Mouse (Mus musculus) forelimb bud, embryonic 11.5 days (tissue): ENCODE results near the gene Fam53a.

Experiments
- DNase-seq: peaks from one replicate; pipeline ENCODE4 v3.0.0-alpha.2; 2012; ENCODE audit warnings: low read depth, low spot score

The Fam53a gene

DNA sequence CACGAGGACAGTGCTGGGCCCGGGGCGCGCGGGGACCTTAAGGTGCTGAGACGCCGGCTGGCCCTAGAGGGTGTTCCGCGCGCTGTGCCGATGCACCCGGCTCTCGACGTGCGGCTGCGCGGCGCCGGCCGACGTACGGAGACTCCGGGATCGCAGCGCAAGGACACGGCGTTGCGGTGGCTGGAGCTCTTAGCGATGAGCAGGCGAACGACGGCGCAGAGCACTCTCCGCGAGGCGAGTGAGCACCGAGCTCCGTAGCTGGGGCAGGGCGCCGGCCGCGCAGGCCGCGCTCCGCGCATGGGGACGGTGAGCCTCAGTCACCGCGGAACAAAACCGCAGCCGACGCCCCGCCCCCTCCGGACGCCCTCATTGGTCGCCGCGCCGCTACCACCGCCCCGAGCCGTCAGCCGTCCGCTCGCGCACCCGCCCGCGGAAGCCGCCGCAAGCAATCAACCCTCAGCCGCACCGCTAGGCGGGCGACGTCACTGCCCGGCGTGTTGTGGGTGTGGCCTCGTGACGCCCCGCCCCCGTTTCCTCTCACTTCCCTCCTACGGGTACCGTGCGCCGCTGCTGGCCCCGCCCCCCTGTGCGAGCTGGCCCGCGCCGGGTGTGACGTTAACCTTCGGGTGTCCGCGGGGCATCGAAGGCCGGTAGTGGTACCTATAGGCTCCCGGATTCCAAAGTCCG is at the start of gene Fam53a, which contains the start of gene Gm9903:
Gene Fam53a (minus strand): TSS at position 335 of the 687 bp plus-strand sequence.
Gene Gm9903 (plus strand): TSS at position 625 of the 687 bp plus-strand sequence.
- peak; percentile 95 for DNase-seq

DNA sequence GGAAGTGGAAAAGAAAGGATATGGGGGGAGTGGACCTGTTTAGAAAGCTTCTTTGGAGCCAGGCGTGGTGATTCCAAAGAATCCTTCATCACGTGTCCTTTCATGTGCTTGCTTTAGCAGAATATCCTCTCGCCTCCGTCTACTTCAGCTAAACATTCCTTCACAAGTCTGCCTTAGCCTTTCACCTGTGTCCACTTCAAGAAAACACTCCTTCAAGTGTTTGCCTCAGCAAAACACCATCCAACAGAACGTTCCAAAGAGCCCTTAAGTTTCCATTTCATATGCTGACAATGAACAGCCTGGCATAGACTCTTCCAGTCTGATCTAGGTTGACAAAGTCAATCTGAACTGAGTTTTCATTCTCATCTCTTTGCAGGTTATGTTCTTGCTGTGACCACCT is 48.8 kb upstream of the Fam53a start:
- no peak for DNase-seq

DNA sequence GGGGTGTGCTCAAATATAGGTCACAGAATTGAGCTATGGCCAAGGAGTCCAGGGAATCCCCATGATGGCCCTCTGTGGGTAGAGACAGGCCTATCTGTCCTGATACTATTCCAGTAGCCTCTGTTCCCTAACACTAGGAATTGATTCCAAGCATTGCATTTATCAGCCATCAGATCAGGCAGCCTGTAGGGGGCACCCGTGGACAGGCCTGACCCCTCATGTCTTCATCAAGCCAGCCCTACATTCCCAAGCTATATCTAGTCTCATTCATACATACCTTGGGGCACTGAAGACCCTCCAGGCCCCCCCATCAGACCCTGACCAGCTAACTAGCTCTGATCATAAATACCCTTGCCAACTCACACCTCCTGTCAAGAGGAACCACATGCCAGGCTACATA is 46.5 kb upstream of the Fam53a start:
- DNase-seq: peak; percentile 54

DNA sequence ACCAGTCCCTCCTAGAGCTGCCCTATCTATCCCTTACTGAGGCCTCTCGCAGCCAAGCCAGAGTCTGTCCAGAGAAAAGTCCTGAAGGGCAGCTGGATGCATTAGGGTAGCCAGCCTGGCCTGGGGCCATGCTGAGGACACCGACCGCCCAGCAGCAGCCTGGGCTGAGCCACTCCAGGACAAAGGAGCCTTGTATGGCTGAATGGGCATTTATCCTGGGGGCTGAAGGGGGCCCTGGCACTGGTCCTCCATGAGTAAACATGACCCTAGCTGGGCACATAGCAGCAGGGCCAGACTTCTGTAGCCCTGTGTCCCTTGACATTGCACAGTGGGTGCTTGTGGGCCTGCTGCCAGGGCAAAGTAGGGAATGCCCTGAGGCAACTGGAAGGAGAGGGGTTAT is 45.0 kb upstream of the Fam53a start:
- DNase-seq: no peak

DNA sequence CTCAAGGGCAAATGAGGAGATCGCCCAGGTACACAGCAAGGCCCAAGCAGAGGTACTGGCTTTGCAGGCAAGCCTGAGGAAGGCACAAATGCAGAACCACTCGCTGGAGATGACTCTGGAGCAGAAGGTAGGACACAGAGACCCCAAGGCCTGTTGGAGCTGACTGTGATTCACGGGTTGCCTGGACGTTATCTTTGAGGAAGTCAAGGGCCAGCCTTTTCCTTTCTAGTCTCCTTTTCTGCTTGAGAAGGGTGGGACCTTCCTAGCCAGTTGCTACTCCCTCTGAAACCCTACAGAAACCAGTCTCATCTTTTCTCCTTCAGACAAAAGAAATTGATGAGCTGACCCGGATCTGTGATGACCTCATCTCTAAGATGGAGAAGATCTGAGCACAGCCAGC is 42.2 kb upstream of the Fam53a start:
- no peak for DNase-seq

DNA sequence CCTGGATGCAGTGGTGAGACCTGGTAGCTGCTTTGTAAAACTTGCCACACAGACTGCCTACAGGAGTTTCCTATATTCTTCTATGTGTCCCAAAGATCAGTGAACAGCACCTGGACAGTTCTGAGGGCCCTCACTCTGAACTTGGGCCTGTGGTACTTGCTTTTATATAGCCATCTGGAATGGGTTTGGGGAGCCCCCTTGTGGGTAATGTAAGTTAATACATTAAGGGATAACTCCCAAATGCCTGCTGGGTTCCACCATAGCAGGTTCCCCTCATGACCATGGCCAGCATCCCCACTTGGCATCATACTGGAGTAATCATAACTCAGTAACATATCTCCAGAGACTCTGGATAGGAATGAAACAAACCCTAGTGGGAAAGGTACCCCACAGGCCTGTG is 38.8 kb upstream of the Fam53a start:
- DNase-seq: peak; percentile 25

DNA sequence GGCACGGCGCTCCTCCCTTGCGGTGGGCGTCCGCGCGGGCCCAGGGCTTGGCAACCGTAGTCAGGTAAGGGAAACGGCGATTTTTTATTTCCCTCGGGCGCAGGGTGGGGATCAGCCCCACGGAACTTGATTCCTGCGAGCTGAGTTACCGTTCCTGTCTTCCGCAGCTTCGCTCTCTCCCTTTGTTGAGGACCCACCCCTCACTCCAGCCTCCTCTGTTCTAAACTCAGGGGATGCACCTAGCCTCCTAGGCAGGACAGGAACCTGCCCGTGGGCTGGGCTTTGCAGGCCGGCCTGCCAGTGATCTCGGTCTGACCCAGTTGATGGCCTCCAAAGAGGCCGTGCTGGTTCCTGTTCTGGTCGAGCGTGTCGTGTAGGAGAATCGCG is 29.2 kb upstream of the Fam53a start:
- DNase-seq: no peak

DNA sequence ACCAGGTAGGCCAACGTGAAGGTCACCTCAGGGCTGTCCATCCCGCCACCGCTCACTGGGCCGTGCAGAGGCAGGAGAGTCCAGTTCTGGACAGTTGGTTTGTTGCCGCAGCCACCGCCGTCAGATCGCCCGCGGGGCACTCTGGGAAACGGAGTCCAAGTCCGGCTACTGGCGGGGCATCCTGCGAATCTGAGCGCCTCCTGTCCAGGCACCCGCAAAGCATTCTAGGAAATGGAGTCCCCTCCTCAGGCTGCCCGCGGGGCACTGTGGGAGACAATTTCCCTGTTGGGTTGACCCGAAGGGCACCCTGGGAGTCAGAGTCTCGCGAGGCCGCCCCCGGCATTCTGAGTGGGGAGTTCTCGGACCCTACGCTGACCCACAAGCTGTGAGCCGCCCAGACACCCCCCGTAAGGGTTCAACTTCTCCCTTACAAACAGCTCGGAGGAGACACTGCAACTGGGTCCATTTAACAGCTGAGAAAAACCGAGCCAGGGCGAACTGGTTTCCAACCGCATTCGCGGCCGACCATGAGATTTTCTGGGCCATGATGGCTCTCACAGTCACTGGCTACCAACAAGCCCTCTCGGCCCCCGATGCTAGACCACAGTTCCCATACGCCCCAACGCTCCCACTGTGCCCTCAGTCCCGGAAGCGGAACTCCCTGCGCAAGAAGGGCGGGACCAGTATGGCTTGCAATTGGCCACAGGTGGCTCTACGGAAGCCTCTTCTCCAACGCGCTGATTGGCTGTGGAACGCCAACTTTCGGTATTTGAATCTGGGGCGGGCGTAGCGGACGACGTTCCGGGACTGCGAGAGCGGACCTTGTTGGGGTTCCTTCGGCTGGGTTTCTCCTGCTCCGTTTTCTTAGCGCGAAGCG is 28.6 kb upstream of the Fam53a start, which contains the start of the genes Tacc3 and Tmem129:
Gene Tacc3 (plus strand): TSS at position 342 of the 877 bp plus-strand sequence.
Gene Tmem129 (minus strand): TSS at position 630 of the 877 bp plus-strand sequence.
- DNase-seq: peak; percentile 98

DNA sequence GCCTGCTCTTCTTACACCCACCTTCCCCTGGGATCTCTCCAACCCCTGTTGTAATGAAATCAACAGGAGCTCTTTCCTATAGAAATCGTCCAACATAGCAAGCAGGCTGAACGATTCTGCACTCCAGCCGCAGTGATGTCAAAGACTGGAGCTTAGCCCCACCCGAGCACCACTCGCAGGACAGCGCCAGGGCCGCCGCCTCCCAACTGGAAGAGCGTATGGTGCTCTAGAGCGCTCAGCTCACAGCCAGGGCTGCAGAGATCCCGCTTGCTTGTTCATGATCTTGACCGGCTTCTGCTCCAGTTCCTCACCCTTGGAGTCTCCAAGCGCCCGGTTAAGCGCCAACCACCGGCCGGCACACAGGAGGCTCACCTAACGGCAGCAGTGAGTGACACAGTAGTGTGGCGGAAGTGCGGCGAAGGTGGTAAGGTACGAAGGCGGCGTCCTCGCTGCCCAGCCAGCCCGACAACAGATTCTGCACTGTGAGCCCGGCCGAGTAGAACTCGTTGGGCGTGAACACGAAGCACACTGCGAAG is 27.9 kb upstream of the Fam53a start:
- no peak for DNase-seq

DNA sequence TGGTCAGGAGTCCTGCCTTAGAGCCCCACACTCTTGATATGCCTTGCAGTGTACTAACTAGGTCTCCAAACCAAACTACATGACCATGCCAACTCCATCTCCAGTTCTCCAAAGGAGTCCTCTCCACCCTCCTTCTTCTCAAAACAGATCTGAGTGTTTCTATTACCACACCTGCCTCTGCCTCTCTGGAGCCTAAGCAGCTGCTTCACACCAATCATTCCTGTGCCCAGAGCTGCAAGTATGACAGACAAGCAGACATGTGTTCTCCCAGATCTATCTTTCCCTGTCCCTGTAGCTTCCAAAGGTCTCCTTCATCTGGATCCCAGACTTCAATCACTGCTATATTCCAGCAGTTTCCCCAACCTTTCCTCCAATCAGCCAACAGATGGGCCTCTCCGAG is 27.3 kb upstream of the Fam53a start:
- DNase-seq: no peak

DNA sequence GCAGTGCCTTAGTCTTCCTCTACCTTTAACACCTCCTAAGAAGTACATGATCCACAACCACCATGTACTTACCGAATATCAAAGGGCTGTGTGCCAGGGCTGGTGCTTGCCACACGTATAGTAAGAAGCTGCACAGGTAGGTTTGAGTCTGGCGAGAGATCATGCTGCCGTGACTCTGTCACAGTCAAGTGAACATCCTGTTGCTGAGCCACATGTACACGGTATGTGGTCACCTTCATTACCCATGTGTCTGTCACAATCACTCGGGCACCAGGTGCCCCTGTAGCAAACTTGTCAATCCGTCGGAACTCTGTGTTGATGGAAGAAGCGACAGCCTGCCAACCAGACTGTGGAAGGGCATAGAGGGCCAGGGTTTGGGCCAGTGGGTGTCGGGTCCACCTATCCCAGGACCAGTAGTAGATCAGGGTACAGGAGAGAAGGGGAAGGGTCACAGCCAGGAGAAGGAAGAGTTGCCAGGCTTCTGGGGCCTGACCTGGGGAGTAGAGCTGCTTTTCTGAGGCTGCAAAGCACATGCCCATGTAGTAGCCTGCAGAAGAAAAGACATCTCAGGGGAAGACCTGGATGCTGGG is 25.9 kb upstream of the Fam53a start:
- no peak for DNase-seq

DNA sequence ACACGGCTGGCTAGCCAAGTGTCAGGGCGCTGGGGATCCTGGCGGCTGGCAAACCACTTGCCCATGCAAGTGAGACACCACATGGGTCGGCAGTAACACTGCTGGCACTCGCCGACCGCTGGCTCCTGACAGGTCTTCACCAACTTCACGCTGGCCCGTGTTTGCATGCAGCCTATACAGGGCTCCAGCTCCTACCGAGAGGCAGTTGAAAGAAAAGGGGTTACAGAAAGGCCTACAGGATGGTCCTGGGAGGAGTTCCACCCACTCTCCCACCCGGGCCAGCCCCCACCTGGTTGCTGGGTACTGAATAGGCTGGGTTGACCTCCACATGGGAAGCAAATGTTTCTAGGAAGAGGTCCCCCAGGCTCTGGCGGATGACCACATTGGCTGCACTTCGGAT is 25.0 kb upstream of the Fam53a start:
- DNase-seq: no peak

DNA sequence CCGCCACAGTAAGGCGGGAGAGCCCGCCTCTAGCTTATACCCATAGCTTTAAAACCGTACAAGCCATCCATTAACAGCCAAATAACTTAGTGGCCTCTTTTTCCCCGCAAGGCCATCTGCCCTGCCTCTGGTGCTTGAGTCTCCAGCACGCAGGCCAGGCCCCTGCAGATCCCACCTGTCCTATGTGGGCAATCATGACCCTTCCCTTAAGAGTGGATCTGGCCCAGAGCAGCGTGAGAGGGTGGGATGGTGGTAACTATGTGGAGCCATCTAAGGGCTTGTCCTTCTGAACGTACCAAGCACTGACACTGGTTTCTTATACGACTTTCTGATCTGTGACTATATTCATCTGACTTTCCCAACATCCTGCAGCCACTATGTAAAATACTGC is 23.3 kb upstream of the Fam53a start:
- no peak for DNase-seq

DNA sequence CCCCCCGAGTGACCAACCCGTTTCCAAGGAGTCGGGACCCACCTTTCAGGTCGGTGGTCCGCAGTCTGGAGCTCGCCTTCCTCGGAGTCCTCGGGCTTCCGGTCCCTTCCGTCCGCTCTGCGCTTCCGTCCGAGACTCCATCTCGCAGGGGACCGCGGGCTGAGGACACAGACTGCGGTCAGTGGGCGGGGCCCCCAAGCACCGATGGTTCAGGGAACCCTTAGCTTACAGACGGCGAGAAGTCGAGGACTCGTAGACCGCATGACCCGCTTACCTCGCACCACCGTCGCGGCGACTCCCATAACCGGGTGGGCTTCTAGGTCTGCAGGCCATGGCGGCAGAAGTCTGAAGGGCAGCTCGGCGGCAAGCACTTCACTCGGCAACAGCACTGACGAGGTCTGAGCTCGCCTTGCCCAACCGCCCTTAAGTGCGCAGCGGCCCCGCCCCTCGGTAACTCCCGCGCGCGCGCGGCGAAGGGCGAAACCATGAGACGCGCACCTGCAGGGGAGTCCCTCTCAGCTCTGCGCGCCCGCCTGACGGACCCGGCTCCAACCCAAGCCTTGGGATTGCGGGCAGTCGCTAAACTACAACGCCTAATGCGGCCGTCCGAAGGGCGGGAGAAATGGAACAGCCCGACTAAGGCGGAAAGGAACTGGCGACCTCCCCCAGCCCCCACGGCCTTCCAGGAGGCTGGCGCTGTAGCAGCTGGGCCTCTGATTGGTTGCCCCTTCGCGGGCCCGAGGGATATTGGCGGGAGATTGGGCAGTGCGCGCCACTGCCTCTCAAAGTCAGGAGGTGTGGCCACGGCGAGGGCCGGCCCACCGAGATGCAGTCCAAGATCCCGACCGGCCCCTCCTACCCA is 22.7 kb upstream of the Fam53a start, which contains the start of gene Slbp:
Gene Slbp (minus strand): TSS at position 654 of the 862 bp plus-strand sequence.
- DNase-seq: peak; percentile 96

DNA sequence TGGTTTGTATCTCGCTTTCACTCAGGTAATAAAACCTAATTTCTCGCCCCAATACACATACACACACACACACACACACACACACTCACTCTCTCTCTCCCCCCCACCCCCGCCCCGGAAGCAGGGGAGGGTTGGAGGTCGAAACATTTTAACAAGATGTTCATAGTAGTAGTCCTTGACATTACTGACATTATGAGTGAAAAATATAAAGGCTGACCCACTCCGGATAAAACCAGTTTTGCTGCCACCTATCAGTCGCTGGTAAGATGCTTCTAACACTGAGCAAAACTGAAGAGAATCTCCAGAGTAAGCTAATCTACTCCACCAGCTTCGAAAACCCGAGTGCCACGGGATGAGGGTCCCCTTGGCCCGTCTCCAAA is 22.1 kb upstream of the Fam53a start:
- DNase-seq: no peak

DNA sequence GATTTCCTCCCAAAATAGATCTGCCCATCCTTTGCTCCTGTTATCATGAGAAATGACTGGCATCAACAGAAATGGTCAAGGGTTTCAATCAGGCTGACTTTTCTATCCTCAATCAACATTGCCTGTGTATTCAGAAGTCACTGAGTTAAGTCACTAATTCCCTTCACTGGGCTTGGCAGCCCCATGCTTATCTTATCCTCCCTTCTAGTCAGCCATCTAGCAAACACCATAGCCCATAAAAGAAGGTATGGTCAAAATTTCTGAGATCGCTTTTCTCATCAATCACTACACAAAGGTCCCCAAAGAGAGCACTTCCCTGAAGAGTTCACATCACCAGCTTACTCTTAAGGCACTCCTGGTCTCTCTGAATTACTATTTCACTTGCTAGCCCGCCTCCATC is 21.6 kb upstream of the Fam53a start:
- DNase-seq: no peak

DNA sequence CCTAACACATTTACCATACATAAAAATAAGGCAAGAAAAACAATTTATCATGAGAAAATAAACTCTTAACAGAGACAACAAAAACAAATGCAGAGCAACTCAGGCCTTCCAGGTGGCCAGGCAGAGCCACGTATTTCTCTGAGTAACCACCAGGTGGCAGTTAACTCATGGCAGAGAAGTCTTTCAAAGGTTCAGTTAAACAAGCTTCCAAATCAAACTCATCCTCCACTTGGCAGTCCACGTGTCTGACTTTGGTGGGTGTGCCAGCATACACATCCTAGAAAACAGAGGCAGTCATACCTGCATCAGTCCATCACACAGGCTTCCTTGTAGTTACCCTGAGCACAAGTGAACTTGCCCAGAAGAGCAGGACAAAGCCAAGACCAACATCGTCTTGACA is 11.2 kb upstream of the Fam53a start:
- peak; percentile 42 for DNase-seq

DNA sequence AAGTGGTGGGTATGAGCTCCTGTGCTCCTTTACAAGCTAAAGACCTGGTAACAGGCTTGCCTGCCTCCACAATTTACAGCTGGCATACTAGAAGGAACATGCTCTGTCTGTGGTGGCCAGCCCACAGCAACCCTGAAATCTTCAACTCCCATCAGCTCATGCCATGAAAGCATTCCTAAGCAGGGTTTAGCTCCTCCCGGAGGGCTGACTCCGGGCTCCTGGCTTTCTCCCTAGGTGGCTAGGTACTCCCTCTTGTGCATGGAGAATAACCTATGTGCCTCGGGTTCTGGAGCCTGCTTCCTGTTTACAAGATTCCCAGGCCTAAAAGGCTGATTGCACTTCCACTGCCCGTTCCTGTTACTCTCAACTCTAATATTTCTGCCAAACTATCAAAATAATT is 9.4 kb upstream of the Fam53a start:
- DNase-seq: no peak

DNA sequence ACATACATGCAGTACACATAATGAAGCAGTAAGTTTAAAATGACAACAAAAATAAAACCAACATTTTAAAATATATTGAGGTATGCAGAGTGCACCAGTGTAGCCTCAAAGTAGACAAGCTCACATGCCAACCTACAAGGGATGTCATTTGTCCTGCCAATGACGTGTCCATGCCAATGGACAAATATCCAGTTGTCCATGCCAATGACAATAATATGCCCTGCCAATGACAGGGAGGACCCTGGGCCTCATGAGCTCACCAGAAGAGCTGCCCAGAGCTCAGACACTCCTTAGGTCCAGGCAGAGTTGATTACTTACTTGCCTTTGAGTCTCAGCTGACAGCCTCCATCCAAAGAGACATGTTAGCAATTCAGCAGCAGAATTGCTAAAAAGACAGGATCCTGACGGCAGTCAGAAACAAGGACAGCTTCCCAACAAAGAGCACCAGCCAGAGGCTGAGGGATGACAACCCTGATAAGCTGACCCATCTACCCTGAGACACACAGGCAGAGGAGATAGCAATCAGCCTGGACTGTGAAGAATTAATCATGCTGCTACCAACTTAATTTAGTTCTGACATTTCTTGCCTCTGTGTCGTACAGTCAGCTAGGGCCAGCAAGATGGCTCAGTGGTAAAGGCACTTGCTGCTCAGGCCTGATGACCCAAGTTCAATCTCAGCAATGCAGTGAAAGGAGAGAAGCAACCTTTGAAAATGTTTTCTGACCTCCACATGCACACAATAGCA is 8.3 kb upstream of the Fam53a start:
- no peak for DNase-seq

DNA sequence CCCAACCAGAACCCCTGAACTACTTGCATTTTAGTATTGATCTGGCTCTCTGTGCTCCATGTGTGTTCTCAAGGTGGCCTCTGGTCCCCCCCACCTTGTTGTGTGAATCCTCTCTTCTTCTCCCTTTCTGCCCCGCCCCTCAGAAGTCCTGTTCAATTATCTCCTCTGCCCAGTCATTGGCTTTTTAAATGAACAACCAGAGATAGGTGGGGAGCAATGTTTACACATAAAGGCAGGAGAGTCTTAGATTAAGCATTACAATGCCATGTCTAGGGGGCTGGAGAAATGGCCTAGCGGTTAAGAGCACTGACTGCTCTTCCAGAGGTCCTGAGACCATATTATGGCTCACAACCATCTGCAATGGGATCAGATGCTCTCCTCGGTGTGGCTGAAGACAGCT is 5.9 kb upstream of the Fam53a start:
- DNase-seq: no peak
